Mouse (Mus musculus) gastrocnemius, postnatal 10 days (tissue): ENCODE measurements around the gene Pars2. TPM values are rescaled to one million over a fixed set of nuclear protein-coding genes. Genes with fewer than 3 reads are reported as not detected.

Experiments used
- DNase-seq: peaks from one replicate; pipeline ENCODE4 v3.0.0; 2021; ENCODE audit warnings: mixed read lengths
- total RNA-seq, 2 experiments: library from RNA; stranded (reverse); gene quantifications; 2 replicates each; pipeline ENCODE4 v1.2.3; 2021

The Pars2 gene
- total RNA-seq, 2 experiments from 2014 or later, result 3.9 to 4.5 TPM

DNA sequence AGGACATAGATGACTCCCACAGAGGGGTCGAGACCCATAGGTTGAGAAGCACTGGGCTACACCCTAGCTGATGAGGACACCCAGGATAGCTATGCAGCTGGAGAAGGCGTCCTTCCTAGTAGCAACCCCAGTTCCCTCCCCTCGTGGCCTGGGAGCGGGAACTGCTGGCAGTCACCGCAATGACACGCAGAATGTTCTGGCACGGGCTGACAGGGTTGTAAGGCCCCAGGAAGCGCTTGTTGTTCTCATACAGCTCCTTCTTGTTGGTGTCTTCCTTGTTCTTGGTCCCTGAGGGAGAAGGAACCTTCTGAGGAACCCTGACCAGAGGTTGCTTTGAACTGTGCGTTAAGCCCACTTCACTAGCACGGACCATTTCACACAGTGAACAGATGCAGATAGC is 53.1 kb downstream of the Pars2 start:
- no peak for DNase-seq

DNA sequence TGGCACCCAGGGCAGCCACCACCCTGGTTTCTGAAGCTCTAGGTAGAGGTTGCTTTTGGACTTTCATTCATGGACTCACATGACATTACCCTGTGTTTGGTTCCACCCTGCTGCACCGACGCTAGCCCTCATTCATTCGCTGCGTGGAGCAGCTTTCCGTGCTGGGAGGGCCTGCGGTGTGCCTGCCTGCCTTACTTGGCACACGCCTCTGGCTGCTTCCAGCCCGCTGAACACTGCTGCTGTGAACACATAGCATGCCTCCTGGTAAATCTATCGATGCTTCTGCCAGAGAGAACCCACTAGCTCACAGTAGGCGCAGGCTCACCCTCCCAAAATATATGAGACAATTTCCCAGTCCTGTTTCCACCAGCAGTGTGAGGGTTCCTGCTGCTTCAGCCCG is 53.5 kb downstream of the Pars2 start:
- DNase-seq, result no peak

Other genes starting within 250 kb of the Pars2 start
- under 1 TPM in 1 of 2 experiments, not detected in 1; 0.12 TPM for gene Pcsk9, start 186.7 kb upstream of the Pars2 start, total RNA-seq
- under 1 TPM; 0.12 to 0.36 TPM for gene Bsnd, start 158.8 kb upstream of the Pars2 start, total RNA-seq
- gene Dhcr24, start 90.0 kb upstream of the Pars2 start, total RNA-seq, result 10 to 100 TPM; 15.1 to 16.9 TPM
- gene Lexm, start 33.8 kb upstream of the Pars2 start, total RNA-seq, result not detected
- under 1 TPM; 0.16 to 0.26 TPM for gene Ttc22, start 28.6 kb upstream of the Pars2 start, total RNA-seq
- 10 to 100 TPM; 22.1 to 26.7 TPM for gene Ttc4, start 27.9 kb downstream of the Pars2 start, total RNA-seq
- gene Mroh7, start 79.9 kb downstream of the Pars2 start, total RNA-seq, result under 1 TPM; 0.16 to 0.47 TPM
- gene Fam151a, start 82.8 kb downstream of the Pars2 start, total RNA-seq, result not detected
- gene Acot11, start 153.9 kb downstream of the Pars2 start, total RNA-seq, result 1 to 10 TPM; 5.3 to 7.4 TPM